Mouse (Mus musculus) heart, postnatal 14 days (tissue): ENCODE results near the gene Olfr1396. TPM values are rescaled to one million over a fixed set of nuclear protein-coding genes. Genes with fewer than 3 reads are reported as not detected.
"Not testable (repeated sequence)": the region's sequence is repeated elsewhere in the genome, so short reads cannot be mapped to it uniquely, and the experiment has no call there.

Experiments used
- DNase-seq, 2 experiments: peaks; one replicate each; pipeline ENCODE4 v3.0.0; 2021 to 2022
- intact Hi-C: fragments of 180-260 bp; cut with DNase I; formaldehyde crosslinking; loops from one replicate; pipeline ENCODE4 v1.15.1; 2025
- total RNA-seq, 2 experiments: library from RNA; stranded (reverse); gene quantifications; 2 replicates each; pipeline ENCODE4 v1.2.3; 2021

Gene Olfr1396
- total RNA-seq, 2 experiments from 2014 or later, result 1.2 to 1.4 TPM

DNA sequence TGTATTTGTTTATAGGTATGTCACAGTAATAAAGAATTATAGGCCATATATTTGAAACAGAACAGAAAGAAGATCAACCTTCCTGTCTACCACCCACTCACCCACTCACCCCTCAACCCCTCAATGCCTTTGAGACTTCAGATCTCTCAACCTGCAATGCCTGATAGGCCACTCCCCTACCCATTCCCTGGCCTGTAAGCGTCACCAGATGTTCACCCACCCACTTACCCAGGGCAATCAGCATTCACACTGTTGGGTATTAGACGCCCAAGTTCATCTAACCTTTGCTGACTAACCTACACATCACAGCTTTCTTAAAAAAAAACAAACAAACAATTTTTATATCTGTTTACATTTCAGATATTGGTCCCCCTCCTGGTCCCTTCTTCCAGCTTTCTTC lies 52.8 kb downstream of the Olfr1396 start:
- intact Hi-C loops, DNase-seq: not testable (repeated sequence)

- intact Hi-C loops, DNase-seq: not testable (repeated sequence)
These were observed 54.6 kb downstream of the Olfr1396 start for GRCm38 (mm10) chr11:49060061-49060460.

Other genes starting within 250 kb of the Olfr1396 start
- gene Irgm1, start 243.2 kb downstream of the Olfr1396 start, total RNA-seq, result 1 to 10 TPM; 7.1 to 7.2 TPM
- gene Gm5431, start 212.7 kb downstream of the Olfr1396 start, total RNA-seq, result 1 to 10 TPM in 1 of 2 experiments, under 1 TPM in 1; 0.85 to 1.3 TPM
- gene Psme2b, start 168.7 kb downstream of the Olfr1396 start, total RNA-seq, result 1 to 10 TPM; 2.0 to 2.8 TPM
- under 1 TPM in 1 of 2 experiments, not detected in 1; 0.17 TPM for gene Olfr56, start 136.0 kb downstream of the Olfr1396 start, total RNA-seq
- gene 9930111J21Rik1, start 135.5 kb downstream of the Olfr1396 start, total RNA-seq, result 1 to 10 TPM; 4.0 to 4.4 TPM
- under 1 TPM; 0.45 to 0.61 TPM for gene Gm12185, start 122.6 kb downstream of the Olfr1396 start, total RNA-seq
- under 1 TPM; 0.91 to 1.00 TPM for gene Tgtp1, start 120.7 kb downstream of the Olfr1396 start, total RNA-seq
- gene 9930111J21Rik2, start 63.6 kb downstream of the Olfr1396 start, total RNA-seq, result 1 to 10 TPM; 5.2 to 6.6 TPM
- under 1 TPM; 0.14 to 0.46 TPM for gene Tgtp2, start 50.7 kb downstream of the Olfr1396 start, total RNA-seq
- 1 to 10 TPM; 2.4 to 3.4 TPM for gene Ifi47, start 38.3 kb downstream of the Olfr1396 start, total RNA-seq
- not detected for gene Olfr1395, start 27.4 kb upstream of the Olfr1396 start, total RNA-seq
- gene Olfr1394, start 39.5 kb upstream of the Olfr1396 start, total RNA-seq, result not detected
- 10 to 100 TPM; 48.3 to 52.4 TPM for gene Btnl9, start 72.3 kb upstream of the Olfr1396 start, total RNA-seq
- 10 to 100 TPM; 26.3 to 27.0 TPM for gene Zfp62, start 88.4 kb upstream of the Olfr1396 start, total RNA-seq
- 10 to 100 TPM; 59.3 to 68.4 TPM for gene Mgat1, start 129.3 kb upstream of the Olfr1396 start, total RNA-seq
- gene Olfr1393, start 163.4 kb upstream of the Olfr1396 start, total RNA-seq, result under 1 TPM; 0.32 to 0.48 TPM
- gene Olfr1392, start 170.4 kb upstream of the Olfr1396 start, total RNA-seq, result not detected
- not detected for gene Olfr10, start 189.9 kb upstream of the Olfr1396 start, total RNA-seq
- gene Olfr1391, start 207.9 kb upstream of the Olfr1396 start, total RNA-seq, result not detected
- gene Olfr1390, start 220.3 kb upstream of the Olfr1396 start, total RNA-seq, result not detected